Mouse (Mus musculus) T-helper 17 cell (primary cell): ENCODE results near the gene Prss21.

Source experiments
- in situ Hi-C, 2 experiments: fragments of 300-600 bp; cut with MboI, MseI; formaldehyde crosslinking; loops; 1 replicate in 1 of 2; 2 replicates in 1 of 2; pipeline ENCODE4 v1.15.1; 2025; ENCODE audit warnings: high pct_unique_total_duplicates in 2 of 2

The Prss21 gene

GRCm38 (mm10) chr17:23867756-23868155, at the start of gene Prss21:
Prss21 (plus strand) TSS chr17:23868056.
- in situ Hi-C loops, result no loop called here

GRCm38 (mm10) chr17:23818579-23818978, 49.3 kb upstream of the Prss21 start:
- in situ Hi-C loops, result loop anchor here in 1 of 2 experiments (5.0 kb wide), 1 partner anchor 41 kb away; no protein-coding TSS in a partner anchor

GRCm38 (mm10) chr17:23819235-23819634, 48.6 kb upstream of the Prss21 start:
- in situ Hi-C loops, result loop anchor here in 1 of 2 experiments (5.0 kb wide), 1 partner anchor 42 kb away; no protein-coding TSS in a partner anchor

GRCm38 (mm10) chr17:23820731-23821130, 47.1 kb upstream of the Prss21 start:
- in situ Hi-C loops, result loop anchor here in 1 of 2 experiments (10.0 kb wide), 1 partner anchor 46 kb away; the partner anchor contains the start of gene Flywch1

GRCm38 (mm10) chr17:23822094-23822493, 45.8 kb upstream of the Prss21 start:
- in situ Hi-C loops, result loop anchor here in 1 of 2 experiments (10.0 kb wide), 1 partner anchor 47 kb away; the partner anchor contains the start of gene Flywch1

- in situ Hi-C loops, result loop anchor here in 1 of 2 experiments (10.0 kb wide), 1 partner anchor 48 kb away; the partner anchor contains the start of gene Flywch1
These were observed 44.8 kb upstream of the Prss21 start for GRCm38 (mm10) chr17:23823018-23823417.

- in situ Hi-C loops, result loop anchor here in 1 of 2 experiments (10.0 kb wide), 1 partner anchor 49 kb away; the partner anchor contains the start of gene Flywch1
These were observed 44.2 kb upstream of the Prss21 start for GRCm38 (mm10) chr17:23823614-23824013.

- in situ Hi-C loops, result loop anchor here in 1 of 2 experiments (10.0 kb wide), 1 partner anchor 51 kb away; the partner anchor contains the start of gene Flywch1
These were observed 42.3 kb upstream of the Prss21 start for GRCm38 (mm10) chr17:23825591-23825990.

- in situ Hi-C loops, result loop anchor here in 1 of 2 experiments (10.0 kb wide), 1 partner anchor 54 kb away; the partner anchor contains the start of gene Flywch1
These were observed 39.4 kb upstream of the Prss21 start for GRCm38 (mm10) chr17:23828271-23829001.

GRCm38 (mm10) chr17:23829064-23829619, 38.7 kb upstream of the Prss21 start, which contains the start of gene Elob:
Elob (minus strand) TSS chr17:23829136.
- in situ Hi-C loops, result loop anchor here in 1 of 2 experiments (10.0 kb wide), 1 partner anchor 54 kb away; the partner anchor contains the start of gene Flywch1

GRCm38 (mm10) chr17:23831201-23831600, 36.7 kb upstream of the Prss21 start:
- in situ Hi-C loops, result no loop called here

GRCm38 (mm10) chr17:23836006-23836575, 31.8 kb upstream of the Prss21 start, which contains the start of gene Prss33:
Prss33 (minus strand) TSS chr17:23836056.
- in situ Hi-C loops, result no loop called here

- in situ Hi-C loops, result loop anchor here in 1 of 2 experiments (5.0 kb wide), 1 partner anchor 64 kb away; no protein-coding TSS in a partner anchor
These were observed 26.7 kb upstream of the Prss21 start for GRCm38 (mm10) chr17:23841145-23841544.

GRCm38 (mm10) chr17:23843141-23843811, 24.6 kb upstream of the Prss21 start:
- in situ Hi-C loops, result loop anchor here in 1 of 2 experiments (5.0 kb wide), 1 partner anchor 66 kb away; no protein-coding TSS in a partner anchor

- in situ Hi-C loops, result loop anchor here in 1 of 2 experiments (5.0 kb wide), 1 partner anchor 67 kb away; no protein-coding TSS in a partner anchor
These were observed 24.0 kb upstream of the Prss21 start, which contains the start of the genes Prss32 and Prss41 for GRCm38 (mm10) chr17:23843812-23844273. Prss32 (plus strand) TSS chr17:23843855. Prss41 (minus strand) TSS chr17:23844172.

GRCm38 (mm10) chr17:23850028-23850427, 17.8 kb upstream of the Prss21 start:
- in situ Hi-C loops, result loop anchor here (5.0 kb wide), 2 partner anchors 98 to 107 kb away; partner anchors contain the start of gene Sbpl (in 1 of the 2)

- in situ Hi-C loops, result loop anchor here (5.0 kb wide), 2 partner anchors 99 to 106 kb away; partner anchors contain the start of gene Sbpl (in 1 of the 2)
These were observed 16.8 kb upstream of the Prss21 start for GRCm38 (mm10) chr17:23850853-23851749.

GRCm38 (mm10) chr17:23853292-23853691, 14.6 kb upstream of the Prss21 start:
- in situ Hi-C loops, result loop anchor here (5.0 kb wide), 2 partner anchors 101 to 104 kb away; partner anchors contain the start of gene Sbpl (in 1 of the 2)

- in situ Hi-C loops, result loop anchor here (5.0 kb wide), 2 partner anchors 102 to 103 kb away; partner anchors contain the start of gene Sbpl (in 1 of the 2)
These were observed 13.6 kb upstream of the Prss21 start for GRCm38 (mm10) chr17:23854229-23854765.
